Mouse (Mus musculus) thymus, postnatal 14 days (tissue): ENCODE results near the gene Golga2.

ENCODE experiments used
- DNase-seq: peaks from one replicate; pipeline ENCODE4 v3.0.0; 2021

Gene Golga2

DNA sequence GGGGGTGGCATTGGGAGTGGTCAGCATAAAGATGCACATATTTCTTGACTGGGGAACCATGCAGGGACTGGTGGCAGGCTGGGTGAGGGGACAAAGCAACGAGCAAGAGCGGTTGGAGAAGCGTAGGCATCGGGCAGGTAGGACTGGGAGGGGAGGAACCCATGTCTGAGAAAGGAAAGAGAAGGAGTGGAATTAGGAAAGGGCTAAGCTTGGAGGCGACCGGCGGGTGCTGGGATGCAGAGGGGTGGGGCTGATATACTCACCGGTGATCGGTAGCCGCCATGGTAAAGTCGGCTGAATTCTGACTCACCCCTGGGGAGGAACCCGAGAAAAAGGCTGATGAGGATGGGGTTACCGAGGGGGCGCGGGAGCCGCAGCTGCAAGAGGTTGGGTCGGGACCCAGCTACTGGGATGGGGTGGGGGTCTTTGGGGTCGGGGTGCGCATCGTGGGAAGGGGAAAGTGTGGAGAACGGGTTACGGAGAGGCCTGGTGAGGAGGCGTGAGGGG is at the start of gene Golga2:
Gene Golga2, plus strand, starts transcription at position 51 of the 507 bp plus-strand sequence.
- DNase-seq: no peak

DNA sequence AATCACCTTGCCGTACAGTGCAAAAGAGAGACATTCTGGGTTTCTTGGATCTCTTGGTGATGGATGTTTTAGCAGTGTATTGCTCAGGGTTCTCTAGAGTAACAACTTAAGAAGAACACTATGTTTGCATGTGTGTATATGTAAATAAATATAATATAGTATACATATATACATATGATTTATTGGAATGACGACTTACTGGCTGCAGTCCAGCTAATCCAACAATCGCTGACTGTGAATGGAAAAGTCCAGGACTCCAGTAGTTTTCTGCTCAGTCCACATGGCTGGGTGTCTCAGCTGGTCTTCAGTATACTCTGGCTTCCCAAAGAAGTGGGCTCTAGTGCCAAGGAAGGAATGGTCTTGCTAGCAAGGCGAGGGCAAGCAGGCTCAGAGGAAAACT is 49.6 kb upstream of the Golga2 start:
- no peak for DNase-seq

DNA sequence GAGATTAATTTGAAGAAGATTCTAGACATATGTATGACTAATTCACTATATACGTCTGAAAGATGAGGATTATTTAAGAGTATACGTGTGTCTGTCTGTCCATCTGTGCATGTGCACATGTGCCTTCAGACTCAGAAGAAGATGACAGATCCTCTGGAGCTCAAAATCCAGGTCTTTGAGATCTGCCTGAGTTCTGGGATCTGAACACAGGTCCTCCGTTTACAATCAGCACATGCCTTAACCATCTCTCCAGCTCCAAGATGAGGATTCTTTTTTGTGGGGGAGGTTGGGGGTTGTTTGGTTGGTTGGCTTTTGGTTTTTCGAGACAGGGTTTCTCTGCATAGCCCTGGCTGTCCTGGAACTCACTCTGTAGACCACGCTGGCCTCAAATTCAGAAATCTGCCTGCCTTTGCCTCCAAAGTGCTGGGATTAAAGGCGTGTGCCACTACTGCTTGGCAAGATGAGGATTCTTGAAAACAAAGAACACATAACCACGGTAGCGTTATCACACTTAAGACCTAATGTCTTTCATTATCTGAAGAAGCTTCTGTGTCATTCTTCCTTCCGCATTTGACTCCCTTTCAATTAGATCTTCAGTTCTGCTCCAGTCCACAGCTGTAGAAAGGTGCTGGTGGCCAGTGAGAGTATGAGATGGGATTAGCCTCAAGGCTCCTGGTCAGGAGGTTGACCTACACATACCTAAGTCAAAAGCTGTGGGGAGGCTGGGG is 48.3 kb upstream of the Golga2 start:
- no peak for DNase-seq

DNA sequence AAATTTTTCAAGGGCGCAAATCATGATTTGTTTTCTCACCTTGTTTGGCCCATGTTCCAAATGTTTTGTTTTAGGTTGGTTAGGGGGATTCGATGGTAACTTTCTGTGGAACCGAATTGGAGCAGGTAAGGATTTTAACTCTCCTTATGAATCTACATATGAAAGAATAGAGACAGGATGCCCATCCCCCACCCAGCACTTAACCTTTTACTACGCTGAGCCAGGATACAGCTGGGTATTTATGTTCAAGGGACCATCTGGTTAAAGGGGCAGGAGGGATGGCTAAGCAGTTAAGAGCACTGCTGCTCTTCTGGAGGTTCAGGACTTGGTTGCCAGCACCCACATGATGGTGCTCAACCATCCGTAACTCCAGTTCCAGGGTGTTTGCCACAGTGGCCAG is 46.6 kb upstream of the Golga2 start:
- no peak for DNase-seq

DNA sequence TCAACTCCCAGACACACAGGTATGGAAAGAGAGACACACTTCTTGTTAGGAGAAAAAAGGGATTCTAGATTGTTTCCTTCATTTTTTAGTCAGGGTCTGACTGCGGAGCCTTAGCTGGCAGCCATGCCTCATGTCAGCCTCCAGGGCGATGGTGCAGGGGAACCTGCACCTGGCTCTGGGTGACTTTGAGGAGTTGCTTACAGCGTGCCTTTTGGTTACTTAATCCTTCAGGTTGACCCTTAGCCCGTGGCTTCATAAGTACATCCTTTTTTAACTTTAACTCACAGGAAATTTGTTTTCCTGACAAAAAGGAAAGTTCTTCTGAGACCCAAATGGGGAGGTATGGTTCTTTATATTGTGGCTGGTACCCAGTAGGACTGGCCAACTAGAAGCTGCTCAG is 44.2 kb upstream of the Golga2 start:
- DNase-seq: no peak

DNA sequence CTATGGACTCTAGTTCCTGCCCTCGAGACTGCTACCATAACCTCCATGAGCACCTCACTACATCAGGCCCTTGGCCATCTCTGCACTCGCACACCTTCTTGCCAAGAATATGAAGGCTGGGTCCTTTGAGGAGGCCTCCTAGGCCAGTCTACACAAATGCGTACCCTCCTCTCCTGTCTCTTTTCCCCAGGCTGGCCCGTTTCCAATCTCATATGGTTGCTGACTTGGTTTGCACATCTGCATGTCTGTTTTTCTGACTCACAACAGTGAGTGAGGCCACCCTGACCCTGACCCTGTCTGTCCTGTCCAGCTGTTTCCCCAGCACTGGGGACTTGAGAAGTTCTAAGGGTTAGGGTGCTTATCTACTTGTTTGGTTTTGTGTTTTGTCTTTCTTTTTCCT is 40.4 kb upstream of the Golga2 start:
- DNase-seq: no peak

DNA sequence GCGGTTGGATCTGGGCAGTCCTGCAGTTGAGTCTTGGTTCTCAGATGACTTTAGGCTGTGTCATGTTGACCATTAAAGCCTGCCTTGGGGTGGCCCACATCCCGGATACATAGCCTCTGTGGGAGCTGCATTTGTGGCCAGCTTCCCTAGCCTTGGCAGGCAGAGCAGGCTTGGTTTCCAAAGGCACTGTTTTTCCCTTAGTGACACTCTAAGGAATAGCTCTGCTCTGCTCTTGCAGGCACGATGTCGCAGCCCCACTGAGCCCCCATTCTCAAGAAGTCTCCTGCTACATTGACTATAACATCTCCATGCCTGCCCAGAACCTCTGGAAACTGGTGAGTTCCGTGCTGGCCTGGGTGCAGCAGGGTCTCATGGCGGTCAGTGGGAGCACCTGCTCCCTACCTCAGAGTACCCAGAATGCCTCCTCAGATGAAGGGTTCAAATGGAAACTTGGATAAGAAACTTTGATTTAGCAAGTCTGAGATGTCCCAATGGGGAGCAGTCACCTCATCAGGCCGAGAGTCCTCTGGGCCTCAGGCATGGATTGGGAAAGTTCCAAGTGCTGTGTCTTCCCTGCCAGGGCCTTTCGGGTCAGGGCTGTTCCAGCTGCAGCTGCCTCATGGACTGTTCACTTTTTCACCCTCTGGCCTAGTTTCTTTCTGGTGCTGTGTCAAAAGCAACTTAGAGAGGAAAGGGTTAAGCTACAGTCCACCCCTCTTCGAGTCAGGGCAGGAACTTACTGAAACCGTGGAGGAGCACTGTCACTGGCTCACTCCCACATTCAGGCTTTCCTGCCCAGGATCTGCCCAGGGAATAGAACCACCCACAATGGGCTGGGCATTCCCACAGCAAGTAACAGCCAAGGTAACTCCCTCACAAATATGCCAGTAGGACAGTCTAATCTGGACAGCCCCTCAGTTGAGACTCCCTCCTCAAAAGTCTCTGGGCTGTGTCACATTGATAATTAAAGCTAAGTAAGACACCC is 38.5 kb upstream of the Golga2 start:
- DNase-seq: no peak

DNA sequence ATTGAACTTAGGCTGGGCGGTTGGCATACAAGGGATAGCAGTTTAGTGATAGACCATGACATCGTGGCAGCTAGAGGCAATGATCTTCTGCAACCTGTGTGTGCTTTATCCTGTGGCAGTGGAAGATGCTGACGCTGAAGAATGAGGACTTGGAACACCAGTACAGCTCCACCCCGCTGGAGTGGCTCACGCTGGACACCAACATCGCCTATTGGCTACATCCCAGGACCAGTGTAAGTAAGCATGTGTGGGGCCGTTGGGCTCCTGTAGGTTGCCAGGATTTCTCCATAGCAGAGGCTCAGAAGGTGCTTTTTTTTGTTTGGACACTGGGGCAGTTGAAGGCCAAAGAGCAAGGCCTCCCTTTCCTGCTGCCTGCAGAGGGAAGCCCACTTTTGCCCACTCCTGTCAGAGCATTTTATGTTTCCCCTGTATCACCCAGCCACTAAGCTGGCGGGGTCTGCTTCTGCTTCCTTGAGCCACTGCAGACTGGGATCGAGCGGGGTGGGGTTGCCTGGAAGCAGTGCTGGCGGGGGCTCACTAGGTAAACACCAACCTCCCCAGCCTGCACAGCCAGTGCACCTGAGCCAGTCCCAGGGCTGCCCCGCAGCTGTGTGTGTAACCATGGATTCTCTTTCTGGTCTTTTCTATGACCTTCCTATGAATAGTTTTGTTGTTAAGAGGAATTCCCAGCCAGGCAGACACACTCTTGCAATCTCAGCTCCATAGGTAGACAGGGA is 35.2 kb upstream of the Golga2 start:
- no peak for DNase-seq

DNA sequence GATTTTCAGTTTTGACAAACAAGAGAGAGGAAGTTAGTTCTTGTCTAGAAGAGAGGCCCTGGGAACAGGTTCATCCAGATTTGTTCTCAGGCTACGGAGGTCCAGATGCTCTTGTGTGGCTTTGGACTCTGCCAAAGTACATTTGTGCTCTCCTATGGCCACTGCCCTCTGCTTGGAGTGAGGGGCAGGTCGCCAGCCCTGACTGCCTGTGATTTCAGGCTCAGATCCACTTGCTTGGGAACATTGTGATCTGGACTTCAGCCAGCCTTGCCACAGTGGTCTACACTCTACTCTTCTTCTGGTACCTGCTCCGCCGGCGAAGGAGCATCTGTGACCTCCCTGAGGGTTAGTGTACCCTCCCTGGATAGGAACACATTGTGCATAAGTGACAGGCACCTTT is 34.5 kb upstream of the Golga2 start:
- no peak for DNase-seq

DNA sequence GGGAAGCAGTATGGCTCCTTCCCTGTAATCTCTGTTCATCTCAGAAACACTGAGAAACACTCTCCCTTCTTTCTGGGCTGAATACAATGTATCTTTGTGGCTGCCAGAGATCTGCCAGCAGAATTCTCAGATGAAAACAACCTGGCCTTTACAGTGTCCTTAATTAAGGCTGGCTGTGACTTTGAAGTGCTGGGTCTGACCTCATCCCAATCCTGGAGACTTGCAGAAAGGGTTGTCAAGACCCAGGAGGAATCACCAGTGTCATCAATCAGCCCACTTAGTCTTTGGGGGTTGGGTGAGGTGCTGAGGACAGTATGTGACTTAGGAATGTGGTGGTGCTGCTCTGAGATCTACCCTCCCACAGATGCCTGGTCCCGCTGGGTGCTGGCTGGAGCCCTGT is 33.8 kb upstream of the Golga2 start:
- no peak for DNase-seq

DNA sequence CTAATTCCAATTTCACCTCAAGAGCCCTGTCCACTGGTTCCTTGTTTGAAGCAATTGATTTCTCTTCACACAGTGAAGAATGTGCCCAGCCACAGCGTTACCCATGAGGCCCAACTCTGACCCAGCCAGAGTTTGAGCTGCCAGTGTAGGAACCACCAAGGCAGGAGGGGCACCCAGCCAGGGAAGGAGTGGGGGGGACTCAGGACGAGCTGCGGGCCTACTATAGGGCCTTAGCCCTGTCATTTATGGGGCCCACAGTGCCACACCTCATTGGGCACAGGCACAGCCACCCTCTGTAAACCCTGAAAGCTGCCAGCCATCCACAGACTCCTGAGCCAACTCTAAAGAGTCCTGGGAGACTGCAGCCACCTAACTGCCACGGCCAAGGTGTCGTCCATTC is 32.6 kb upstream of the Golga2 start:
- no peak for DNase-seq

DNA sequence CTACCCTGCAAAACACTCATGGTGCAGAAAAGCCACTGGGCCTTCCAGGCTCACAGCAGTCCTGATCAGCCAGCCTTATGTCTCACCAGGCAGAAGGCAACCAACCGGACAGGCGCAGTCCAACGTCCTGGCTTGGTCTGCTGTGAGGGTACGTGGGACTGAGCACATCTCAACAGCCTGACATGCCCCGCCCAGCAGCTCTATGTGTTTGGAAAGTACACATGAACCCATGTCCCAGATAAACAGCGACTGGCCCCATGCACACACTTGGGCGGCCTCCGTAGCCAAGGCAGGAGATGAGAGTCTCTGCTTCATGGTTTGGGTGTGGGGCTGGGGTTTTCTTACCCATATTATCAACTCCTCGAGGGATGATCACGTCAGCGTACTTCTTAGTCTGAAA is 30.9 kb upstream of the Golga2 start:
- DNase-seq: no peak

DNA sequence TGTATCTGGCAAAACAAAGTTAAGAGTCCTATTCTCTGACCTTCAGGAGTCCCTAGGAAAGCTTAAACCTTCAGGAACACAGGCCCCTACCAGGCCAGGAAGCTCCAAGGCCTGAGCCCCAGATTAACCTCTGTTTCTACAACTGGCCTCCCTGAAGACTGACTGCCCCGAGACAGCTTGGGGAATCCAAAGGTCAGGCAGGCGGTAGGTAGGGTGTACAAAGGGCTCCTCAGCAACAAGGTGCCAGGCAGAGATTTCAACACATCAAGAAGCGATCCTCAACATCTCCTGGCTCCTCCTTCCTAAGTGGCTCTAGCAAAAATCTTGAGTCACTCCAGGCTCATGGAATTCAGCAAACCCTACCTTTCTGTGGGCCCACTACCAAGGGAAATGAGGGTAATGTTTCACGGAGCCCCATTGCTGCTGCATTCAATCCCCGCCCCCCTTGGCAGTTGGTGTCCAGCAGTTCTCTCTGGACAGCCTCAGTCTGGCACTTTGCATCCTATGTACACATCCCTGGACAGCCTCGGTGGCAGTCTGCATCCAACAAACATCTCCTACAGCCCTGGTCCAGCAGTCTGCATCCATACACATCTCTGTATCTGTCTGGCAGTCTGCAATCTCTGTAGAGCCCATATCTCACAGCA is 28.2 kb upstream of the Golga2 start:
- DNase-seq: no peak

DNA sequence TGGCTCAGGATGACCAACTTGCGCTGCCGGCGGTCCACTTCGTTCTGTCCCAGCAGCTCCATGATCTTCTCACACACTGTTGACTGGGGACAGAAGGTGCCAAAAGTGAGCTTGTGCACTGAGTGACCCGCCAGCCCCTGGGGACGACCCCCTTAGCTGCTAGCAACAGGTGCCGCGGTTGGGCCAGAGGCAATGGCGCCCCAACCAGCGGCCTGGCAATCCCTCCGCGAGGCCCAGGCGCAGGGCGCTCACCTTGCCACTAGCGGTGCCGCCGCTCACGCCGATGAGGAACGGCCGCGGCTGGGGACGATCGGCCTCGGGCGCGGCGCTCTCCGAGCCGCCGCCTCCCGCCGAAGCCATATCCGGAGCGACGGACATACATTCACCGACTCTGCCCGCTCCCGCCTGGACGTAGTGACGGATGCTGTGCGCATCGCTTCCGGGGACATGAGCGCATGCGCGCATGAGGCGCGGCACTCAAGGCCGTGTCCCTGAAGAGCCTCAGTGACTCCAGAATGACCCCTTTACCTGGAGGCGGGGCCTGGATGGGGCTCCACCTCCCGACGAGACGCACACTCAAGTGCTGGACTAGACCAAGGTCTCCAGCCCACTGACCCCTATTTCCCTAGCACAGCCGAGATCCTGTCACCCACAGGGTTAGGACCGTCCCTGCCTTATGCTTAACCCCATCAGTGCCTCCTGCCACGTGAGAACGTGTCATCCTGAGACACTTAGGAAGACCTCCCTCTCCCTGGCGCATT is 27.3 kb upstream of the Golga2 start, which contains the start of gene Uck1:
Gene Uck1, minus strand, starts transcription at position 503 of the 761 bp plus-strand sequence.
- peak; percentile 91 for DNase-seq

DNA sequence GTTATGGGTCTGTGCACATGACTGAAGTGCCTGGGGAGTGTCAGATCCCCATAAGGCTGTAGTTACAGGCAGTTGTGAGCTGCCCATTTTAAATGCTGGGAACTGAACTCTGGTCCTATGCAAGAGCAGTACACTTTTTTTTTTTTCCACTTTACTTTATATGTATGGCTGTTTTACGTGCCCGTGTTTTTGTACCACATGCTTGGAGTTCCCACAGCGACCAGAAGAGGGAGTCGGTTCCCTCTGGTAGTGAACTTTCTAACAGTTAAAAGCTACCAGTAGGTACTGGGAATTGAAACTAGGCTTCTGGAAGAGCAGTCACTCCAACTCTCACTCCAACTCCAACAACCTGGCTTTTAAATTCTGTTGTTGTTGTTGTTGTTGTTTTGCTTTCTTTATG is 26.5 kb upstream of the Golga2 start:
- DNase-seq: peak; percentile 79

DNA sequence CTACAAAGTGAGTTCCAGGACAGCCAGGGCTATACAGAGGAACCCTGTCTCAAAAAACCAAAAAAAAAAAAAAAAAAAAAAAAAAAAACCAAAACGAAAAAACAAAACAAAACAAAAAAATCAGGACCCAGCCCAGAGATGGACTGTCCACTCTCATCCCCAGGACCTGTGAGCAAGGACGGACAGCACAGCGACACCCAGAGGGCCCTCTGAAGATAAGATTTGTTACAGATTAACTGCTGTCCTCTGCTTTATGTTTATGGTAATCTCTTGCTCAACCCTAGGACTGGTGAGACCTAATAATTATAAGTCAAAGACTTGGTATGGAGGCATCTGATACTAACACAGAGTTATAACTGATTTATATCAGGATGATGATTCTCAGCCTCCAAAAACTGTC is 11.4 kb upstream of the Golga2 start:
- DNase-seq: no peak

DNA sequence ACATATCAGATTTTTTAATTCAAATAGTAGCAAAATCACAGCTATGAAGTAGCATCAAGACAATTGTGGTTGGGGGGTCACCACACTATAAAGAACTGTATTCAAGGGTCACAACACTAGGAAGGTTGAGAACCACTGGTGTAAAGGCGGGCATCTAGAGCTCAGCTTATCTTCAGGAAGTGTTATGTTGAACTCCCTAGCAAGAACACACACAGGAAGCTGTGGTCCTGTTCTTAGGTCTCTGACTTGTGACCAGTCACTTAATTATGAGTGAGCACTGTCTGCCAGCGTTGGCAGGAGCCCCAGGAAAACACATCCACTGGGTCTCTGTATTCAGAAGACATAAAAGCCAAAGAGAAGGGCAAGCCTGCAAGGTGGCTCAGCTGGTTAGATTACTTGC is 4.9 kb upstream of the Golga2 start:
- DNase-seq: no peak

DNA sequence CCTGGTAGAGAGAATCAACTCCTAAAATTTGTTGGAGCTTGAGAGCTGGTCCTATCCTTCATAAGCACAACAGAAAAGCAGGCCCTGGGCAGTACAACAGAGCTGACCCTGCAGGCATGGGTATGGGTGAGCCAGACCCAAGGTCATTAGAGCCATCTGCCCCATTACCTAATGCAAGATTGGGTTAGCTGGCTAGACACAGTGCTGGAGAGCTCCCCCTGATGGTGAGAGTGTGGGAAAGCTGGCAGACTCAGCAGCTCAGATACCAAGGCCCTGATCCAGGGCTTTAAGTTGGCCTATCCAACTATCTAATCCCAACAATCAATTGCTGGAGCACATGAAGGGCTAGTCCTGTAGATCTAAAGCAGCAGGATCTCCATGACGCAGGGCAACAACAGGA is 4.5 kb upstream of the Golga2 start:
- peak; percentile 64 for DNase-seq

DNA sequence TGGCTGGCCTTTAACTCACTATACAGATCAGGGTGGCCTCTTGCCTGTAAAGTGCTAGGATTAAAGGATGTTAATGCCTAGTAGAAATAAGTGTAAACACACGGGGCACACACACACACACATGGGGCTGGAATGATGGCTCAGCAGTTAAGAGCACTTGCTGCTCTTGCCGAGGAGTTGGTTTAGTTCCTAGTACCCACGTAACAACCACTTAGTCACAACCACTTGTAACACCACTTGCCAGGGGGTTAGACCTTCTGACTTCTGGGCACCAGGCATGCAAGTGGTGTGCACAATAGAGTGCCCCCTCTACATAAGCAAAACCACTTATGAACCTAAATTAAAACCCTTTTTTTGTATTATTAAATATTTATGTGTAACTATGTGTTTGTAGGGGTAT is 3.2 kb upstream of the Golga2 start:
- DNase-seq: no peak

DNA sequence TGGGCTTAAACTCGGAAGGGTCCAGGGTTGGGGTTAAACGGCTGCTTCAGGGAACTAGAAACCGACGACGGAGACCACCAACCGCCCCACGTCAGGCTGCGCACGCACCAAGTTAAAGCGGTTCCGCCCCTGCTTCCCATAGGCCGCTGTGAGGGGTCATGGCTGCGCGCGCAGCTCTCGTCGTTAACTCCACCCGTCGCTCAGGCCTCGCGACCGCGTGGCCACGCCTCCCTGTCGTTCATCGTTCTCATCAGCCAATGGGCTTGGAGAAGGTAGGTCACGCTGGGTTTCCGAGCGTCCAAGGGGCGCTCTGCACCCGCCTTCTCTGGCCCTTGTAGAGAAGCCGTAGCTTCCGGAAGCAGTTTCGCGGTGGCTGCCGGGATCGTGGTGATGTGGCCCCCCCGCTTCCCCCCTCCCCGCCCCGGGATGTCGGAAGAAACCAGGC is 761 bp downstream of the Golga2 start, which contains the start of gene Swi5:
Gene Swi5, minus strand, starts transcription at position 153 of the 445 bp plus-strand sequence.
- DNase-seq: peak; percentile 99

DNA sequence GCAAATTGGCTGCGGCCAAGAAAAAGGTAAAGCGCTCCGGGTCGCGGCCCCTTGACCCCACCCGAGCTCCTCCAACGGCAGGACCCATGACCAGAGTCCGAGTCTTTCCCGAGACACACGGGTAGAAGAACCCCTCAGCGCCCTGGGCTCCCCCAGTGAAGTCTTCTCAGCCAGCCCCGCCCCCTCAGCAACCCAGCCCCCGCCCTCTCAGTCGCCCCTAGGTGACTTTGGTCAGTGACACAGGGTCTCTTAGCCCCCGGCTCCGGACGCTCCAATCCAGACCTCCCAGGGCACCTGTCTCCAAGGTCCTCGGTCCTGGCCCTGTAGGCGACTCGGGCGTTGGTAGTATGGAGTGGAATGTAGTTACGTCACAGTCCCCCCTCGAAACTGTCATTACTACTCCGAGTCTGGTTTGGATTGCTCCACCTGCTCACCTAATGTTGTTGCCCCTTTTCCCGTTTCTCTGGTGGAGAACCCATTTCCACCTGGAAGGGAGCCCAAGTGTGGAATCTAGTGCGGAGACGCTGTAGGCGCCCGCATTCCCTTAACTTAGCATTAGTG is 1.3 kb downstream of the Golga2 start:
- no peak for DNase-seq
